Mouse (Mus musculus) megakaryocyte, adult 5-6 weeks (primary cell): ENCODE measurements at regions not wholly inside any gene's neighbourhood (a gene's known extent, or its start where the extent isn't known, plus 50 kb on each side); places are given as distances from the start of the nearest gene placed in this dataset.

Experiments
- ATAC-seq: 2 replicates; pipeline ENCODE4 v1.8.0; 2016; ENCODE audit warnings: mild to moderate bottlenecking, inconsistent platforms; ENCODE audit not compliant: poor library complexity, severe bottlenecking

GRCm38 (mm10) chr12:110204246-110204989, 74.5 kb upstream of the Dio3 start:
- no peak for ATAC-seq

GRCm38 (mm10) chr12:110206271-110206670, 72.6 kb upstream of the Dio3 start:
- ATAC-seq = no peak

GRCm38 (mm10) chr12:110206812-110207211, 72.1 kb upstream of the Dio3 start:
- ATAC-seq = no peak

DNA sequence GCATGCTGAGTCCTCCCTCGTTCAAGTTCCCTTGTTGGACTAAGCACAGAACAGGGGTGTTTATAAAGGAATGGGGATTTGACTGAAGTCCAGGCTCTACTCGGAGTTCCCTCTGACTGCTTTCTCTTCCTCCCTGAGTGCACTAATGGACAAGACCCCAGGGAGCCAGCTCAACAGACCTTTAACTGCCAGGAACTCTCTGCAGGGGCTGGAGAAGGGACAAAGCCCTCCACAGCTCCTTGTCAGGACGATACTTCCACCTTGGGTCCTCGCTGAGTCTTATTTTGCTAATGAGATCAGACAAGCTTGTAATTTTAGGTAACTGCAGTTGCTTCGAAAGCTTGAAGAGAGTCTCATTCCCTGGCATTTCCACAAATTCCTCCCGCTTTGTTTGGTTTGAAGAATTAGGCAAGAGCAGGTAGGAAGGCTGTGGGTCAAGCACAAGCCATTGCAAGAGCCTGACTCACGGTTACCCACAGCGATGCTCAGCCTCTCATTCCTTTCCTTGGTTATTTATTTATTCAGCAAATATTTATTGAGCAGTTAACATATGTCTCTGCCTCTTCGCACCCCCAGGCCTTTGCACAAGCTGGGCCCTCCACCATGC, 71.5 kb upstream of the Dio3 start:
- no peak for ATAC-seq

DNA sequence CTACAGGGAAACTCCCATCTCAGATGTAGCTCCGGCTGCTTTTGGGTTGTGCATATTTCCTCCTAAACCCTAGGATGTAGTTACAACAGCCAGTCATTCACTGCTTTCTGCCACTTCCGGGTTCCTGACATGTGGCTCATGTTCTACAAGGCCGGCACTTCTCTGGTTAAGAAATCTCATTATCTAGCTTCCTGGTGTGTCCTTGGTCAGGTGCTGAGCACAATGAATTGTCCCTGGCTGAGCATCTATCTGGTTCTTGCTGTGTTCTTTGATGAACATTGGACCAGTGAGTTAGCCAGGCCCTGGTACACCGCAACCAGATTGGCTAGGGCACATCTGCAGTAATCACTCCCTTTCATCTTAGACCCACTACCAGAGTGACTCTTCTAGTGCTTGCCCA, 66.2 kb upstream of the Dio3 start:
- peak; percentile 34; the same call in 1 of the 2 replicates for ATAC-seq

DNA sequence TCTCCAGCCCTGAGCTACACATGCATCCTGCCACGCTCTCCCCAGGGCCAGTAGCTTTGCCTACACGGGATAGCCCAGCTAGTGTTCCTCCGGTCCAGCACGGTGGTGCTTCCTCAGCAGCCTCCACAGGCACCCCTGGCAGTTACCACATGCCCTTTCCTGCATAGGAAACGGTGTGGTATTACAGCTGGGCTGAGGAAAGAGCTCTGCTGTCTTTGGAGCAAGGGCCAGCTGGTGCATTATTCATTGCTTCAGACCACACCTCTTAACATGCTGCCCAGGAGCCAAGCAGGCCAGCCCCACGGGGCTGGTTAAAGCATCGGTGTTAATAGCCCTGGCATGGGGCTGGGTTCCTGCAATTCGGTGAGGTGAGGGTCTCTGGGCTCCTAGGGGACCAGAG, 64.0 kb upstream of the Dio3 start:
- ATAC-seq = peak; percentile 57

GRCm38 (mm10) chr12:110215311-110215710, 63.6 kb upstream of the Dio3 start:
- ATAC-seq = no peak

DNA sequence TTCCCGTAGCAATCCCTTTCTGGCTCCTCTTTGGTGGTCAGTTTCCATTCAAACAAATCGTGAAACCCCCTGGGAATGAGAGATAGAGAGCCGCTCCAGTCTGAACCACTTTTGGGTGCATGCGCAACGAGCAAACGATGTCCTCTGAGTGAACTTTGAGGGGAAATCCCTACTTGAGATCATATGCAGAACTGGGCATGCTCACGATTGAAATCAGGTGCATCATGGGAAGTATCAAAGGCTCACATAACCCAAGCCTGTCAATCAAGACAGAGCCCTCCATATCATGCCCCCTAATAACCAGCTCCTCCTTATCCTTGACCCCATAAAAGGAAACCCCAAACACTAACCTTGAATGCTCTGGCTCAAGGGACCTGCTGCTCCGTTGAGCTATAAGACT, 59.1 kb upstream of the Dio3 start:
- ATAC-seq = no peak

DNA sequence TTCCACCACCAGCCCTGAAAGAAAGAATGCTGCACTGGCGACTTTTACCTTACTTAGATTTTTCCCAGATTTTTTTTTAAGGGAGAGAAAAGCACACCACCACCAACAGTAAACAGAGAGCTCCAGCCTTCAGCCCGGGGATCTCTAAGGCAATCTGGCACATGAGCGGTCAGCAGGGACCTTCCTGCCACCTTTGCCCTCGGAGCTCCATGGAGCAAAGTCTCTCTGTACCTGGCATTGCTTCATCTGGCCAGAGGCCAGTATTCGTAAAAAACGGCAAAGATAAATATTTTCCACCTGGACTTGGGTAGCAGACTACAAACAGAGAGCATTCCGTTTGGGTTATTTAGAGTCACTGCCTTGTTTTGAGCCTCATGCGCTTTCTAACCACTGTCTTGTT, 58.4 kb upstream of the Dio3 start:
- no peak for ATAC-seq

DNA sequence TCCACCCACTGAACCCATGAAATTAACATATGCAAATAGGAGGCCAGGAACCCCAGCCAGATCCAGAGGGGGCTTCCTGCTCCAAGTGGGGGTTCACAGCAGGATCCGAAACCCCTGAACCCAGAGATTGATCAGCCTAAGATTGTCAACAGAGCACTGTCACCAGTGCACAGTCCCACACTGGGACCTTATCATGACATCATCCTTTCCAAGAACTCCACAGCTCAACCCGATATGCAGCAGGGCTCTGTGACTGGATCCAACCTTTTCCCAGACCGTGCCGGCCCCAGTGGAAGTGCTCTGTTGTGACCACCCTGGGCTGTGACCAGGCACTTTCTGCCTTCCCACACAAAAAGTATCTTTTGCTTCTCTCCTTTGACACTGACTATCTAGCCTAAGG, 57.7 kb upstream of the Dio3 start:
- no peak for ATAC-seq

DNA sequence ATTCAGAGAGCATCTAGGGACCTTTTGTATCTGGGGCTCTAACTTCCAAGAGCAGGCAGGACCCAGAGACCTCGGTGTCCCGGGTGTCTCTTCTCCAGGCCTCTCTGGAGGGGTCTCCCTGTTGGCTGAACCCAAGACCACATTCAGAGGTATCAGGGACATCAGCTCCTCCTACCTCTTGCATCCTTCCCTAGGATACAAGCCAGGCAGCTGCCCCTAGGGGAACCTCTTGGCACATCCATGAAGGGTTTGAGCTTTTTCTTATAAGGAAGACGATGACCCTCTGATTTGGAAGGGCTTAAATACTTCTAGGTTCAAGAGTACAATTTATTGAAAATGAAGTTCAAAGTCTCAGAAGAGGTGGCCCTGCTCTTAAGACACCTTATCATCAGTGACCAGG, 57.2 kb upstream of the Dio3 start:
- no peak for ATAC-seq

DNA sequence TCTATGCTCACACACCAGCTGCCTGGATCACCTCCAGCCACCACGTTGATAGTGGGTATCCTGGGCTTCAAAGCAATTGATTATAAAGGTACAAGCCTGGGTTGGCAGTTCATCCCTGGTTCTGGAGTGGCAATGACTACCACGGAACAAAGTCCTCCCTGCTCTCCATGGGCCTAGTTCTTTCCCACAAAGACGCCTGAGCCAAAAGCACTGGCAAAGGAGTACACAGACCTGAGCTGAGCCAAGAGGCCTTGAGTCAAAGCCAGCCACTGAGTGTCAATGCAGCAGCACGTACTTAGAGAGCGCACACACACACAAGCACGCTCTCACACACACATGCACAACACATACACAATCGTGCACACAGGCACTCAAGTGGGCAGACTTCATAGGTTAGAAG, 54.6 kb upstream of the Dio3 start:
- ATAC-seq = no peak

- ATAC-seq = no peak
These were observed 50.9 kb upstream of the Dio3 start for GRCm38 (mm10) chr12:110228011-110228411.
